Mouse (Mus musculus): ENCODE measurements around the gene Spata22. TPM values are rescaled to one million over a fixed set of nuclear protein-coding genes. Genes with fewer than 3 reads are reported as not detected.

Gene Spata22
- polyA plus RNA-seq, 1 experiment from 2014 or later = not detected

GRCm38 (mm10) chr11:73326485-73326886 is 3.1 kb upstream of the Spata22 start:
- Histone ChIP-seq H3K4me1 (no peaks in the 10 kb centered on the region; the same call in 1 of the 2 replicates), H3K4me2 (peak overlapping the region; percentile 44), H3K36me3 (no peaks in the 10 kb centered on the region), H3K4me3 (0 out of 2 replicates have a peak overlapping the region, but pooled peaks have one; percentile 7), H3K27me3 (no peaks in the 10 kb centered on the region), H3K9me3 (no peaks in the 10 kb centered on the region), H3K9ac (no peak overlapping the region), H3K27ac (no peak overlapping the region)
- no peak for ATAC-seq (ENCODE audit: insufficient number of reproducible peaks, insufficient read depth, low FRiP score, low TSS enrichment, low read depth)
- 29% methylated on average over 12 of the region's 12 CpGs for WGBS

GRCm38 (mm10) chr11:73327361-73327760 is 2.2 kb upstream of the Spata22 start:
- no peak overlapping the region for H3K4me3 ChIP-seq
- no peak overlapping the region for H3K9ac ChIP-seq
- no peak overlapping the region for H3K4me2 ChIP-seq
- no peak for ATAC-seq (ENCODE audit: insufficient number of reproducible peaks, insufficient read depth, low FRiP score, low TSS enrichment, low read depth)
- no peak overlapping the region for H3K27ac ChIP-seq
- H3K9me3 ChIP-seq = no peaks in the 10 kb centered on the region
- no peaks in the 10 kb centered on the region; the same call in 1 of the 2 replicates for H3K4me1 ChIP-seq
- H3K27me3 ChIP-seq = no peaks in the 10 kb centered on the region
- 63% methylated on average over 4 of the region's 4 CpGs for WGBS
- H3K36me3 ChIP-seq = no peaks in the 10 kb centered on the region

GRCm38 (mm10) chr11:73333357-73333756 is 3.8 kb downstream of the Spata22 start:
- no peak overlapping the region for H3K4me3 ChIP-seq
- no peaks in the 10 kb centered on the region for H3K27me3 ChIP-seq
- ATAC-seq (ENCODE audit: insufficient number of reproducible peaks, insufficient read depth, low FRiP score, low TSS enrichment, low read depth) = no peak
- H3K9me3 ChIP-seq = no peaks in the 10 kb centered on the region
- H3K4me2 ChIP-seq = no peak overlapping the region
- H3K36me3 ChIP-seq = no peaks in the 10 kb centered on the region
- H3K4me1 ChIP-seq = no peaks in the 10 kb centered on the region
- H3K27ac ChIP-seq = no peak overlapping the region
- 72% methylated on average over 2 of the region's 2 CpGs for WGBS
- no peak overlapping the region for H3K9ac ChIP-seq

- Histone ChIP-seq H3K4me1 (no peaks in the 10 kb centered on the region), H3K9ac (no peak overlapping the region), H3K4me3 (no peak overlapping the region), H3K27ac (no peak overlapping the region), H3K4me2 (no peak overlapping the region), H3K36me3 (no peaks in the 10 kb centered on the region), H3K27me3 (no peaks in the 10 kb centered on the region), H3K9me3 (no peaks in the 10 kb centered on the region)
- WGBS = 79% methylated on average over 4 of the region's 4 CpGs
- ATAC-seq (ENCODE audit: insufficient number of reproducible peaks, insufficient read depth, low FRiP score, low TSS enrichment, low read depth) = no peak
Measured at GRCm38 (mm10) chr11:73336919-73337318, 7.4 kb downstream of the Spata22 start.

- Histone ChIP-seq H3K27ac (no peak within 1 kb of the TSS), H3K9ac (no peak within 1 kb of the TSS), H3K4me3 (no peak within 1 kb of the TSS), H3K9me3 (no peaks in the 10 kb centered on the region), H3K27me3 (no peaks in the 10 kb centered on the region), H3K4me2 (no peak within 1 kb of the TSS), H3K36me3 (no peaks in the 10 kb centered on the region), H3K4me1 (no peaks in the 10 kb centered on the region)
- 39% methylated on average over 3 of the region's 3 CpGs for WGBS
- no peak for ATAC-seq (ENCODE audit: insufficient number of reproducible peaks, insufficient read depth, low FRiP score, low TSS enrichment, low read depth)
Measured at GRCm38 (mm10) chr11:73350483-73350882, 20.9 kb downstream of the Spata22 start, which contains the start of gene Olfr20. Gene Olfr20, plus strand, starts transcription at chr11:73350783.

- Histone ChIP-seq H3K4me2 (no peak within 1 kb of the TSS), H3K4me3 (no peak within 1 kb of the TSS), H3K27ac (no peak within 1 kb of the TSS), H3K4me1 (no peaks in the 10 kb centered on the region), H3K27me3 (no peaks in the 10 kb centered on the region), H3K36me3 (no peaks in the 10 kb centered on the region), H3K9me3 (no peaks in the 10 kb centered on the region), H3K9ac (no peak within 1 kb of the TSS)
- ATAC-seq (ENCODE audit: insufficient number of reproducible peaks, insufficient read depth, low FRiP score, low TSS enrichment, low read depth) = no peak
- 89% methylated on average over 2 of the region's 2 CpGs for WGBS
Measured at GRCm38 (mm10) chr11:73370946-73371345, 41.4 kb downstream of the Spata22 start, which contains the start of gene Olfr376. Gene Olfr376, plus strand, starts transcription at chr11:73371246.

- no peak for ATAC-seq (ENCODE audit: insufficient number of reproducible peaks, insufficient read depth, low FRiP score, low TSS enrichment, low read depth)
- H3K27me3 ChIP-seq = no peaks in the 10 kb centered on the region
- no peak overlapping the region for H3K4me2 ChIP-seq
- H3K36me3 ChIP-seq = no peaks in the 10 kb centered on the region
- H3K27ac ChIP-seq = no peak overlapping the region
- WGBS = 68% methylated on average over 4 of the region's 4 CpGs
- no peak overlapping the region for H3K9ac ChIP-seq
- H3K4me1 ChIP-seq = no peaks in the 10 kb centered on the region
- H3K9me3 ChIP-seq = no peaks in the 10 kb centered on the region
- no peak overlapping the region for H3K4me3 ChIP-seq
Measured at GRCm38 (mm10) chr11:73395374-73395773, 65.8 kb downstream of the Spata22 start.

Other genes starting within 250 kb of the Spata22 start
- gene Itgae, start 239.2 kb upstream of the Spata22 start, polyA plus RNA-seq (2015; fragmentation: Nextera tagmentation; extraction: Ambion mirVana) = 0.22 and 0.32 TPM in 2 replicates
- gene Haspin, start 191.4 kb upstream of the Spata22 start, polyA plus RNA-seq (2015; fragmentation: Nextera tagmentation; extraction: Ambion mirVana) = 14.6 and 16.2 TPM in 2 replicates
- 0.25 TPM in 1 of 2 replicates, not detected in the other for gene P2rx5, start 169.3 kb upstream of the Spata22 start, polyA plus RNA-seq (2015; fragmentation: Nextera tagmentation; extraction: Ambion mirVana)
- gene Emc6, start 152.7 kb upstream of the Spata22 start, polyA plus RNA-seq (2015; fragmentation: Nextera tagmentation; extraction: Ambion mirVana) = 94.3 and 102 TPM in 2 replicates
- 199 and 208 TPM in 2 replicates for gene Tax1bp3, start 152.7 kb upstream of the Spata22 start, polyA plus RNA-seq (2015; fragmentation: Nextera tagmentation; extraction: Ambion mirVana)
- 23.5 and 23.6 TPM in 2 replicates for gene Ctns, start 130.7 kb upstream of the Spata22 start, polyA plus RNA-seq (2015; fragmentation: Nextera tagmentation; extraction: Ambion mirVana)
- 1.6 and 1.9 TPM in 2 replicates for gene Shpk, start 130.3 kb upstream of the Spata22 start, polyA plus RNA-seq (2015; fragmentation: Nextera tagmentation; extraction: Ambion mirVana)
- gene Trpv1, start 95.4 kb upstream of the Spata22 start, polyA plus RNA-seq (2015; fragmentation: Nextera tagmentation; extraction: Ambion mirVana) = 0.11 TPM in 1 of 2 replicates, not detected in the other
- gene Trpv3, start 62.4 kb upstream of the Spata22 start, polyA plus RNA-seq (2015; fragmentation: Nextera tagmentation; extraction: Ambion mirVana) = 0.12 and 0.15 TPM in 2 replicates
- 0.42 and 1.7 TPM in 2 replicates for gene Aspa, start 145 bp upstream of the Spata22 start, polyA plus RNA-seq (2015; fragmentation: Nextera tagmentation; extraction: Ambion mirVana)
- not detected in 2 replicates for gene Gm49340, start within 50 bp of the Spata22 start, polyA plus RNA-seq (2015; fragmentation: Nextera tagmentation; extraction: Ambion mirVana)
- gene Olfr20, start 21.0 kb downstream of the Spata22 start, polyA plus RNA-seq (2015; fragmentation: Nextera tagmentation; extraction: Ambion mirVana) = not detected in 2 replicates
- gene Olfr376, start 41.5 kb downstream of the Spata22 start, polyA plus RNA-seq (2015; fragmentation: Nextera tagmentation; extraction: Ambion mirVana) = not detected in 2 replicates
- gene Olfr1, start 69.9 kb downstream of the Spata22 start, polyA plus RNA-seq (2015; fragmentation: Nextera tagmentation; extraction: Ambion mirVana) = not detected in 2 replicates
- gene Olfr378, start 98.7 kb downstream of the Spata22 start, polyA plus RNA-seq (2015; fragmentation: Nextera tagmentation; extraction: Ambion mirVana) = not detected in 2 replicates
- not detected in 2 replicates for gene Olfr380, start 127.8 kb downstream of the Spata22 start, polyA plus RNA-seq (2015; fragmentation: Nextera tagmentation; extraction: Ambion mirVana)
- not detected in 2 replicates for gene Olfr381, start 161.9 kb downstream of the Spata22 start, polyA plus RNA-seq (2015; fragmentation: Nextera tagmentation; extraction: Ambion mirVana)
- gene Olfr382, start 187.5 kb downstream of the Spata22 start, polyA plus RNA-seq (2015; fragmentation: Nextera tagmentation; extraction: Ambion mirVana) = not detected in 2 replicates